Mouse (Mus musculus): ENCODE results near the gene Chst10.

- TF ChIP-seq CTCF (IDR thresholded peaks at IDR 0.05; ENCODE audit: low read depth, low read length) (no peak), POLR2A (IDR thresholded peaks at IDR 0.05; ENCODE audit: borderline replicate concordance, low read depth, low read length) (no peak)
Observed at GRCm38 (mm10) chr1:38871834-38872233, 26.1 kb downstream of the Chst10 start.

All from bone marrow macrophage, adult 2 months (primary cell).